Mouse (Mus musculus): ENCODE measurements at regions not wholly inside any gene's neighbourhood (a gene's known extent, or its start where the extent isn't known, plus 50 kb on each side); places are given as distances from the start of the nearest gene placed in this dataset.

GRCm38 (mm10) chr1:128781871-128782270, 189.8 kb upstream of the Cxcr4 start:
- Histone ChIP-seq H3K4me1 (ENCODE audit: control insufficient read depth, insufficient read depth, low read length) (peaks cover 3% of the 10 kb centered on the region; the same call in 1 of the 2 replicates), H3K9me3 (ENCODE audit: control insufficient read depth, low read depth, low read length) (no peaks in the 10 kb centered on the region), H3K27me3 (ENCODE audit: control insufficient read depth, insufficient read depth, low read length) (no peaks in the 10 kb centered on the region), H3K9ac (replicated peaks; ENCODE audit: low read depth, low read length) (no peak overlapping the region), H3K4me3 (ENCODE audit: low read depth, low read length) (no peak overlapping the region), H3K36me3 (ENCODE audit: control insufficient read depth, insufficient read depth, low read length) (no peaks in the 10 kb centered on the region), H3K4me2 (replicated peaks; ENCODE audit: low read depth, low read length) (no peak overlapping the region), H3K27ac (ENCODE audit: low read length) (no peak overlapping the region)
- 67% methylated on average over 7 of the region's 7 CpGs for WGBS
- no peak for ATAC-seq (ENCODE audit: insufficient number of reproducible peaks, insufficient read depth, low FRiP score, low read depth)

DNA sequence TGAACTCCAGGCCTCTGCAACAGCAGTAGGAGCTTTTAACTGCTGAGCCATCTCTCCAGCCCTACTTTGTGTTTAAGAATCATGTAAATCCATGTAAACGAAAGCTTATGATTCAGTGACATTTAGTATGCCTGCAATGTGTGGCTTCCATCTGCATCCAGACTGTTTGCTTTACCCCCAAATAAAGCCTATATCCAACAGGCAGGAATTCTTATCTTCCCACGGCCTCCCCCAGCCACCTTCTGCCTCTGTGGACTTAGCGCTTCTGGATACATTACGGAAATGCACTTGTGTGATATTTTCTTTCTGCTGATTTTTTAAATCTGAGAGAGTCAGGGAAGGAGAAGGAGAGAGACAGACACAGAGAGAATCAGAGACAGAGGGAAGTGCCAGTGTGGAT, 189.2 kb upstream of the Cxcr4 start:
- Histone ChIP-seq H3K9ac (replicated peaks; ENCODE audit: low read depth, low read length) (no peak overlapping the region), H3K4me2 (replicated peaks; ENCODE audit: low read depth, low read length) (no peak overlapping the region), H3K27me3 (ENCODE audit: control insufficient read depth, insufficient read depth, low read length) (no peaks in the 10 kb centered on the region), H3K4me3 (ENCODE audit: low read depth, low read length) (no peak overlapping the region), H3K4me1 (ENCODE audit: control insufficient read depth, insufficient read depth, low read length) (peaks cover 3% of the 10 kb centered on the region; the same call in 1 of the 2 replicates), H3K27ac (ENCODE audit: low read length) (no peak overlapping the region), H3K9me3 (ENCODE audit: control insufficient read depth, low read depth, low read length) (no peaks in the 10 kb centered on the region), H3K36me3 (ENCODE audit: control insufficient read depth, insufficient read depth, low read length) (no peaks in the 10 kb centered on the region)
- ATAC-seq (ENCODE audit: insufficient number of reproducible peaks, insufficient read depth, low FRiP score, low read depth), result no peak
- WGBS, result 63% methylated on average over 4 of the region's 4 CpGs

GRCm38 (mm10) chr1:128779586-128780158, 187.6 kb upstream of the Cxcr4 start:
- Histone ChIP-seq H3K9me3 (ENCODE audit: control insufficient read depth, low read depth, low read length) (no peaks in the 10 kb centered on the region), H3K4me3 (ENCODE audit: low read depth, low read length) (no peak overlapping the region), H3K4me1 (ENCODE audit: control insufficient read depth, insufficient read depth, low read length) (peaks cover 3% of the 10 kb centered on the region; the same call in 1 of the 2 replicates), H3K9ac (replicated peaks; ENCODE audit: low read depth, low read length) (no peak overlapping the region), H3K4me2 (replicated peaks; ENCODE audit: low read depth, low read length) (no peak overlapping the region), H3K27me3 (ENCODE audit: control insufficient read depth, insufficient read depth, low read length) (no peaks in the 10 kb centered on the region), H3K36me3 (ENCODE audit: control insufficient read depth, insufficient read depth, low read length) (no peaks in the 10 kb centered on the region), H3K27ac (ENCODE audit: low read length) (no peak overlapping the region)
- WGBS, result 79% methylated on average over 5 of the region's 5 CpGs
- ATAC-seq (ENCODE audit: insufficient number of reproducible peaks, insufficient read depth, low FRiP score, low read depth), result no peak

- no peak overlapping the region for H3K4me3 ChIP-seq (ENCODE audit: low read depth, low read length)
- H3K4me2 ChIP-seq (replicated peaks; ENCODE audit: low read depth, low read length), result no peak overlapping the region
- H3K4me1 ChIP-seq (ENCODE audit: control insufficient read depth, insufficient read depth, low read length), result no peaks in the 10 kb centered on the region
- H3K9ac ChIP-seq (replicated peaks; ENCODE audit: low read depth, low read length), result no peak overlapping the region
- H3K9me3 ChIP-seq (ENCODE audit: control insufficient read depth, low read depth, low read length), result no peaks in the 10 kb centered on the region
- H3K27me3 ChIP-seq (ENCODE audit: control insufficient read depth, insufficient read depth, low read length), result no peaks in the 10 kb centered on the region
- H3K36me3 ChIP-seq (ENCODE audit: control insufficient read depth, insufficient read depth, low read length), result no peaks in the 10 kb centered on the region
- 83% methylated on average over 3 of the region's 3 CpGs for WGBS
- no peak overlapping the region for H3K27ac ChIP-seq (ENCODE audit: low read length)
- ATAC-seq (ENCODE audit: insufficient number of reproducible peaks, insufficient read depth, low FRiP score, low read depth), result no peak
Observed at GRCm38 (mm10) chr1:128772440-128772839, 180.3 kb upstream of the Cxcr4 start.

DNA sequence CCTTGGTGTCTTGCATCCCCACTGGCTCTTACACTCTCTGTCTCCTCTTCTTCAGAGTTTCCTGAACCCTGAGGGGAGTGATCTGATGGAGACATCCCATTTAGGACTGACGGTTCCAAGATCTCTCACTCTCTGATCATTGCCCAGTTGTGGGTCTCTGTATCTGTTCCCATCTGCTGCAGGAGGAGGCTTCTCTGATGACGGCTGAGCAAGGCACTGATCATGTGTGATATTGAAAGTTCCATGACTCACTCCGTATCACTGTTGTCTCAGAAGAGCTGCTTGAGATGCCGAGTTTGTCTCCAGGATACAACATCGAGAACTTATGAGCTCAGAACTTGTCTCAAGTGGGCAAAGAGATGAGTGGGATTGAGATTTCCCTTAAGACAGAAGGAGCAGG, 178.7 kb upstream of the Cxcr4 start:
- H3K27ac ChIP-seq (ENCODE audit: low read length), result no peak overlapping the region
- no peak for ATAC-seq (ENCODE audit: insufficient number of reproducible peaks, insufficient read depth, low FRiP score, low read depth)
- 89% methylated on average over 5 of the region's 5 CpGs for WGBS

DNA sequence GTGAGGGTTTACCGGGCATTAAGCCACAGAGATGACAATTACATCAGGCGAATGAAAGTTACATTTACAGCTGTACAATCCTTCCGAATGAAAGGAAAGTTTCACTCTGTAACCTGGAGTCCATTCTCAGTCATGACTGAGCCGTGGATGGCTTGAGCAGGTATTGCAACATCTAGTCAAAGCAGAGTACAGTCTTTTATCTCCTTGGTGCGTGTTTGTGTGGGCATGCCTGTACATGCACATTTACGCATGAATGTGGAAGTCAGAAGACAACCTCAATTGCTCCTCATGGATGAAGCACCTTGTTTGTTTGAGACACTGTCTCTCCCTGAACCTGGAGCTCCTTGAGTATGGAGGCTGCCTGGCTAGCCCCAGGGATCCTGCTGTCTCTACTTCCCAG, 175.9 kb upstream of the Cxcr4 start:
- Histone ChIP-seq H3K4me1 (ENCODE audit: control insufficient read depth, insufficient read depth, low read length) (no peaks in the 10 kb centered on the region), H3K27ac (ENCODE audit: low read length) (no peak overlapping the region), H3K9ac (replicated peaks; ENCODE audit: low read depth, low read length) (no peak overlapping the region), H3K4me2 (replicated peaks; ENCODE audit: low read depth, low read length) (no peak overlapping the region), H3K9me3 (ENCODE audit: control insufficient read depth, low read depth, low read length) (no peaks in the 10 kb centered on the region), H3K36me3 (ENCODE audit: control insufficient read depth, insufficient read depth, low read length) (no peaks in the 10 kb centered on the region), H3K27me3 (ENCODE audit: control insufficient read depth, insufficient read depth, low read length) (no peaks in the 10 kb centered on the region), H3K4me3 (ENCODE audit: low read depth, low read length) (no peak overlapping the region)
- WGBS, result 87% methylated on average over 6 of the region's 6 CpGs
- ATAC-seq (ENCODE audit: insufficient number of reproducible peaks, insufficient read depth, low FRiP score, low read depth), result no peak

More for the DNA sequence above, 178.7 kb upstream of the Cxcr4 start:
- Histone ChIP-seq H3K36me3 (ENCODE audit: control insufficient read depth, insufficient read depth, low read length) (no peaks in the 10 kb centered on the region), H3K9ac (replicated peaks; ENCODE audit: low read depth, low read length) (no peak overlapping the region), H3K4me2 (replicated peaks; ENCODE audit: low read depth, low read length) (no peak overlapping the region), H3K9me3 (ENCODE audit: control insufficient read depth, low read depth, low read length) (no peaks in the 10 kb centered on the region), H3K27me3 (ENCODE audit: control insufficient read depth, insufficient read depth, low read length) (no peaks in the 10 kb centered on the region), H3K4me1 (ENCODE audit: control insufficient read depth, insufficient read depth, low read length) (no peaks in the 10 kb centered on the region), H3K4me3 (ENCODE audit: low read depth, low read length) (no peak overlapping the region)

DNA sequence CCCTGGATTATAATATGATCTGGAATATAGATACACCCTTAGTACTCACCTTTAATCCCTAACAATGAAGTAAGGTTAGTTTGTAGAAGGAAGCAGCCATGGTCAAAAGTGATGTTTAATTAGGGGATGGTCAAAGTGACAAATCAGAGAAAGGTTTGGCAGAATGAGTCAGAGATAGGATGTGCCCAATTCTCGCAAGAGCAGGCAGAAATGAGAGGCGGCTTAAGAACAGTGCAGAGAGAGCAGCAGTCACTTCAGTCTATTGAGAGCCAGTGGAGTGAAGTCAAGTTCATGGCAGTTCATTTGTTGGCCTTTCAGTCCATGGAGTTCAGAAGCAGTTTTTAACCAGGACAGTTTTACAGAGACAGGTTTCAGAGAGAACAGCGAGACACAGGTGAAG, 175.3 kb upstream of the Cxcr4 start:
- no peak for ATAC-seq (ENCODE audit: insufficient number of reproducible peaks, insufficient read depth, low FRiP score, low read depth)
- no peaks in the 10 kb centered on the region for H3K36me3 ChIP-seq (ENCODE audit: control insufficient read depth, insufficient read depth, low read length)
- no peak overlapping the region for H3K9ac ChIP-seq (replicated peaks; ENCODE audit: low read depth, low read length)
- no peaks in the 10 kb centered on the region for H3K4me1 ChIP-seq (ENCODE audit: control insufficient read depth, insufficient read depth, low read length)
- no peak overlapping the region for H3K4me2 ChIP-seq (replicated peaks; ENCODE audit: low read depth, low read length)
- no peak overlapping the region for H3K4me3 ChIP-seq (ENCODE audit: low read depth, low read length)
- no peaks in the 10 kb centered on the region for H3K9me3 ChIP-seq (ENCODE audit: control insufficient read depth, low read depth, low read length)
- WGBS, result 82% methylated on average over 3 of the region's 3 CpGs
- peak overlapping the region; percentile 3; the same call in 1 of the 2 replicates for H3K27ac ChIP-seq (ENCODE audit: low read length)
- H3K27me3 ChIP-seq (ENCODE audit: control insufficient read depth, insufficient read depth, low read length), result no peaks in the 10 kb centered on the region

- Histone ChIP-seq H3K4me2 (replicated peaks; ENCODE audit: low read depth, low read length) (no peak overlapping the region), H3K4me1 (ENCODE audit: control insufficient read depth, insufficient read depth, low read length) (no peaks in the 10 kb centered on the region), H3K36me3 (ENCODE audit: control insufficient read depth, insufficient read depth, low read length) (no peaks in the 10 kb centered on the region), H3K9me3 (ENCODE audit: control insufficient read depth, low read depth, low read length) (no peaks in the 10 kb centered on the region), H3K4me3 (ENCODE audit: low read depth, low read length) (no peak overlapping the region), H3K27ac (ENCODE audit: low read length) (peak overlapping the region; percentile 3; the same call in 1 of the 2 replicates), H3K27me3 (ENCODE audit: control insufficient read depth, insufficient read depth, low read length) (no peaks in the 10 kb centered on the region), H3K9ac (replicated peaks; ENCODE audit: low read depth, low read length) (no peak overlapping the region)
- WGBS, result 70% methylated on average over 7 of the region's 7 CpGs
- ATAC-seq (ENCODE audit: insufficient number of reproducible peaks, insufficient read depth, low FRiP score, low read depth), result no peak
Observed at GRCm38 (mm10) chr1:128766894-128767268, 174.8 kb upstream of the Cxcr4 start.
